Mouse (Mus musculus) adrenal gland, adult 18-20 months (tissue): Measurements from ENCODE around the gene Prx. TPM values are rescaled to one million over a fixed set of nuclear protein-coding genes. Genes with fewer than 3 reads are reported as not detected.
A peak's percentile ranks its signal among the peaks of the same experiment; 100 is the strongest.

Experiments
- DNase-seq, 2 experiments: peaks; one replicate each; pipeline ENCODE4 v3.0.0; 2021 to 2022; ENCODE audit warnings: low spot score in 2 of 2
- long read RNA-seq, 2 experiments: library from polyadenylated mRNA; stranded (forward); transcript quantifications; one replicate each; pipeline ENCODE4 v2.0.0; 2021
- total RNA-seq, 2 experiments: library from RNA; stranded (reverse); gene quantifications; 1 replicate in 1 of 2; 2 replicates in 1 of 2; pipeline ENCODE4 v1.2.3; 2021

Gene Prx
- 1 to 10 TPM; 2.6 to 3.0 TPM for total RNA-seq
- long read RNA-seq, experiment 1, full-length matches to known transcripts: 1 of 3 reads
- long read RNA-seq, experiment 1, partial matches to known transcripts: 2 of 3 reads
- long read RNA-seq, experiment 1, other reads (novel, unspliced or antisense): 0 of 3 reads
- long read RNA-seq, experiment 2, full-length matches to known transcripts: 1 of 7 reads
- long read RNA-seq, experiment 2, partial matches to known transcripts: 1 of 7 reads
- long read RNA-seq, experiment 2, other reads (novel, unspliced or antisense): 5 of 7 reads

GRCm38 (mm10) chr7:27499036-27499435 lies at the start of gene Prx:
Prx (plus strand) TSS chr7:27499324.
- DNase-seq: no peak

- DNase-seq: no peak
Observed at GRCm38 (mm10) chr7:27451359-27451758, 47.8 kb upstream of the Prx start.

GRCm38 (mm10) chr7:27452206-27452770 lies 46.8 kb upstream of the Prx start:
- no peak for DNase-seq

GRCm38 (mm10) chr7:27454461-27455121 lies 44.5 kb upstream of the Prx start:
- DNase-seq: no peak

DNA sequence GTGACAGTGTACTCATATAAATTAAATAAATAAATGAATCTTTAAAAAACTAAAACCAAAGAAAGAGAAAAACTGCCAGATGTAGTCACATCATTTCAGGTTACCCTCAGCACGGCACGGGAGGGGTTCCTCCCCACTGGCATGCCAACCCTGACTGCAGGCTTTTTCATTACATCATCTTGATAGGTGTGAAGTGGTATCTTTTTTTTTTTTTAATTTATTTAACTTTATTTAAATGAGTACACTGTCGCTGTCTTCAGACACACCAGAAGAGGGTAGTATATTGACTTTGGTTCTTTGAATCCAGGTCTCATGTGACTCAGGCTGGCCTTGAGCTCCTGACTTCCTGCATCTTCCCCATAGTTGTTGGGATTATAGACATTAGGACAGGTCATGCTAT lies 43.9 kb upstream of the Prx start:
- DNase-seq: no peak

- DNase-seq: no peak
Observed at GRCm38 (mm10) chr7:27458614-27459013, 40.5 kb upstream of the Prx start.

GRCm38 (mm10) chr7:27459640-27460039 lies 39.5 kb upstream of the Prx start:
- DNase-seq: no peak

DNA sequence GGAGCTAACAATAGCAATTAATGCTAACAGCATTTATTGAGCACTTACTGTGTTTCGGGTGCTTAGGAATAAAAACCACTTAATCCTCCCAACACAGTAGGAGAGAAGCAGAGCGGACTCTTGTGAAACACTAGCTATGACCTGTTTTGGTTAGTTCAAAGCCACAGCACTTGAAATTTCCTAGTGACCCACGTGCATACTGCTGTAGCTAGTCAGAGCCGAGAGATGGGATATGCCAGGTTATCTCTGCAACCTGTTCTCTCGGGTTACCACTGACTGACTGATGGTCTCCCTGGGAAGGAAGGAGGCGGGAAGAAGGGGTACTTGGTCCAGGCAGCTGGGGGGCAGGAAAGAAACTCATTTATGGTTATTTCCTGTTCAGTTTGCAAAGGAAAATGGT lies 38.6 kb upstream of the Prx start:
- no peak for DNase-seq

GRCm38 (mm10) chr7:27467648-27468047 lies 31.5 kb upstream of the Prx start:
- DNase-seq: no peak

DNA sequence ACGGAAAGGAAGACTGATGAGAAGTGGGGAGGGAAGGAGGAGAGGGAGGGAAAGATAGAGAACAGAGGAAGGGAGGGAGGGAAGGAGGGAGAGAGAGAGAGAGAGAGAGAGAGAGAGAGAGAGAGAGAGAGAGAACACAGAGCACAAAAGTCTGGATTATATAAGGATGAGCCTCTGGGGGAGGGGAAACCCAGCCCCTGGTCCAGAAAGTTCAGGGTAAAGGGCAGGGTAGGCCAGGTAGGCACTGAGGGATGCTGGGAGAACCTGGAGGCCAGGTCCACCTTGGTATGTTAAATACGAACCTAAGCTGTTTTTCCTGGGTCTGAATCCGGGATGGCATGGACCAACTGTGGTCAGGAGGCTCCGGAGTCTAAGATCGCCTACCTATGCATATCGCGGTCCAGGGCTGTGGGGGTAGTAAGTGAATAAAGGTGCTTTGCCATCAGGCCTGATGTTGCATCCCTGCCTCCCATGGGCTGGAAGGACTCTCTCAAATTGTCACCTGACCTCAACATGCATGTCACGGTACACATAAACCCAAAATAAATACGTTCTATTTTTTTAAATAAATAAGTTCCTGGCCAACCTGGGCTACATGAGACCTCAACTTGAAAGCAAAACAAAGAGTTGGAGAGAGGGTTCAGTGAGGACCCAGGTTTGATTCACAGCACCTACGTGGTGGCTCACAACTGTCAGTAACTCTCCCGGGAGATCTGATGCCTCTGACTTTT lies 27.6 kb upstream of the Prx start:
- no peak for DNase-seq

- DNase-seq: no peak
Observed at GRCm38 (mm10) chr7:27472596-27472995, 26.5 kb upstream of the Prx start.

DNA sequence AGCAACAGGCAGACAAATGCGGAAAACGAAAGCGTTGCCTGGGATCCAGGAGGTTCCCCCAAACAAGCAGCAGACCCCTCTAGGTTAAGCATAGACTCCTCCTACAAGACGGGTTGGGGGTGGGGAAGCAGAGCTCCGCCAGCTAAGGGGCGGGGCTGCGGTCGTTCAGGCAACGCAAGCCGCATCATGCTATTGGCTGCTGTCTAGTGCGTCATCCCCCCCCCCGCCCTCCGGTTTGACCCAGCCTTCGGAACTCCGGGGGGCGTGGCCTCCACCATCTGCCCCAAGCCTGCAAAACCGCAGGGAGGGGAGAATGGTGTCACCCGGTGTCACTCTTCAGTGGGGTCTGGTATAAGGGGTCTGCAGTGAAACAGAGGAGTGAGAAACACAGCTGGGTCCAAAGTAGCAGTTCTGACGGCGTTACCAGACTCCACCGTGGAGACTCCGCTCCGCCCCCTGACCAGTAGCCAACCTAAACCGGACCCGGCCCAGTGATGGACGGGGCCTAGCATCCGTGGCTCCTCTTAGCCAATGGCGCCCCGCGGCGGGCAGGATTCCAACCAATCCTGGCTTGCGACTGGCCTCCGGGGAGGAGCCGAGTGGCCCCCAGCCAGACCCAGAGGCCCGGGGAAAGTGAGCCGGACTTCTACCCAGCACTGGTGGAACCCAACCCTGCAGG lies 25.8 kb upstream of the Prx start, which contains the start of gene Sertad3:
Gene Sertad3, plus strand, starts transcription at position 613 of the 679 bp plus-strand sequence.
- DNase-seq: peak; percentile 99

DNA sequence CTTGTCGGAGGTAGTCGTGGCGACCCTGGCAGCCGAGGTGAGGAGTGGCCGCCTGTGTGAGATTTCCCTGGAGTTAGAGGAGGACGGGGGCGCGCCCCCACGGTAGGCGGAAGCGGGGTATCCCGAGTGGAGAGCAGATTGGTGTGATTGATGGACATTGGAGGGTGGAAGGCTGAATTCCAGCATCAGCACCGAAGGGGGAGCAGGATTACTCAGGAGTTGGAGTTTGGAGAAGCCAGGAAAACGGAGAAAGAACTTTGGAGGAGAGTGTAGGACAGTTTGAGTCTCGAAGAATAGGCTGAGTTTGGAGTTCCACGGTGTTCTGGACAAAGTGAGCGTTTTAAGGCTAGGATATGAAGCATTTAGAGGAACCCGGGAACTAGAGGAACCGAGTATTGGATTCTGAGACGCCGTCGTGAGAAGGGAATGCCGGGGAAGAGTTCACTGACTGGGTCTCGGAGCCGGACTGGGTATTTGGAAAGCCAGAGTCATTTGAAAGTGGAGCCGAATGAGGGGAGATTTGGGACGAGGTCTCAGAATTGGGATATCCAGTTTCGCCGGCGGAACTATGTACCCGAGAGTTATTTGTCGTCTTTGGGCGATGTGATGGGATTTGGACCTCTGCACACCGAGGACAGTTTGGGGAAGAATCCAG lies 25.2 kb upstream of the Prx start:
- no peak for DNase-seq

GRCm38 (mm10) chr7:27474490-27474954 lies 24.6 kb upstream of the Prx start:
- peak; percentile 95 to 96 for DNase-seq

- DNase-seq: no peak
Observed at GRCm38 (mm10) chr7:27475596-27475995, 23.5 kb upstream of the Prx start.

DNA sequence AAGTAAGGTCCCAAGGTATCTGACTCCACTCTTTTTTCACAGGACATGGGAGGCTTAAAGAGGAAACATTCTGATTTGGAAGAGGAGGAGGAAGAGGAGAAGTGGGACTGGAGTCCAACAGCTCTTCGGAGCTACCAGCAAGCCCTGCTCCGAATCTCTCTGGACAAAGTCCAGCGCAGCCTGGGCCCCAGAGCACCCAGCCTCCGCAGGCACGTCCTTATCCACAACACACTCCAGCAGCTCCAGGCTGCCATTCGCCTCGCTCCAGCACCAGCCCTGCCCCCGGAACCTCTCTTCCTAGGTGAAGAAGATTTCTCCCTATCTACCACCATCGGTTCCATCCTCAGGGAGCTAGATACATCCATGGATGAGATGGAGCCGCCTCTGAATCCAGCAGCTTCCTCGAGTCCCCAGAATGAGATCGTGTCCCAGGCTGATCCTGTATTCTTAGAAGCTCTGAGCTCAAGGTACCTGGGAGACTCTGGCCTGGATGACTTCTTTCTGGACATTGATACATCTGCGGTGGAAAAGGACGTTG lies 23.0 kb upstream of the Prx start:
- DNase-seq: no peak

DNA sequence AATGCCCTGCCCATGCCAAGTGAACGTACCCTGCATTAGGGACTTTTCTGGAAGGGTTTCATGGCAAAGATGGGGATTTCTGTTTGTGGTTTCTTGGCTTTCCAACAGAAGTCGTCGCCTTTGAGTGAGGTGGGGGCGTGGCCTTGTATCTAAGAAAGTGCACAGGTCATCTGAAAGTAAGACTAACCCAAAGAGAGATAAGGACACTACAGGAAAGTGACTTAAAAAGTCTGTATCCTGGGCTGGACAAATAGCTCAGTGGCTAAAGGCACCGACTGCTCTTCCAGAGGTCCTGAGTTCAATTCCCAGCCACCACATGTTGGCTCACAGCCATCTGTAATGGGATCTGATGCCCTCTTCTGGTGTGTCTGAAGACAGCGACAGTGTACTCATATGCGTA lies 20.6 kb upstream of the Prx start:
- no peak for DNase-seq

- no peak for DNase-seq
Observed at GRCm38 (mm10) chr7:27479750-27480149, 19.4 kb upstream of the Prx start.

DNA sequence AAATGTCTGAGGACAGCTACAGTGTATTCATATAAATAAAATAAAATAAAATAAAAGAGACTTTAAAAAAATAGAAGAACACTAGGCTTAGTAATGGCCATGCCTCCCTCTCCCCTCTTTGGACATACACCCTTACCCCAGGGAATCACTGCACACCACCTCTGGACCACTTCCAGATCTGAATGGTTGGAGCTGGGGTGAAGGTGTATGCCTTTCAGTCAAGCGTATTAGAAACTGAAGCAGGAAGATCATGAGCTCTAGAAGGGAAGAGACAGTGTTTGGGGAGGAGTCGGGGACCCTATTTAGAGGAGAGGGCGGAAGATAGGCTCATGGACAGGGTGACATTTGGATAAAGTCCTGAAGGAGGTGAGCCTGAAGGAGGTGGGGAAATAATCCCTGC lies 18.6 kb upstream of the Prx start:
- no peak for DNase-seq

DNA sequence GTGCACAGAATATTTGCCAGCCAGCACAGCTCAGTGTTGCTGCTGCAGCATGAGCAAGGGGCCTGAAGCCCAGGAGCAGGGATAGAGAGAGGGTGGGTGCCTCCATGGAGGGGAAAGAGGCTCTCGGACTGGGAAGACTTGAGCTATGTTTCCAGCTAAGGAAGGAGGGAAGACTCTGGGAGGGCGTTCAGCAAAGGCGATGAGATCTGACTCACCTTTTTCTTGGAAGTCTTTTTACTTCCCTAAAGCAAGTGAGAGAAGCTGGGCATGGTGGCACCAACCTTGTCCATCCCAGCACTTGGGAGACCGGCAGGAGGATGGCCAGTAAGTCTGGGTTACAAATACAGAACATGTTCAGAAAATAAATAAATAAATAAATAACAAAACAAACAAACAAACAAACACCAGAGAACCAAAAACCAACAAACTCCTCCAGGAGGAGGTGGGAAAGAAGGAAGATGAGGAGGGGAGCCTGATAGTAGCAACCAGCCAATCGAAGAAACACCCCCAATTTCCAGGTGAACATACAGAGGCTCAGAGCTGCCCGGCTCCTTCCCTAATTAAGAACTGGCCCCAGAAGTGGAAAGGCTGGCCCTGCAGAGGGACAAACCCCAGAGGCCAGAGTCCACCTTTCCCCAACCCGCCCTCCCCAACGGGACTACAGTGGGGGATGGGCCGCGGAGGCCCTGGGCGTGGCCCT lies 18.0 kb upstream of the Prx start:
- DNase-seq: no peak
